Comparison of ENCODE assay signal across 8 mouse cellular contexts in the genomic region with DNA sequence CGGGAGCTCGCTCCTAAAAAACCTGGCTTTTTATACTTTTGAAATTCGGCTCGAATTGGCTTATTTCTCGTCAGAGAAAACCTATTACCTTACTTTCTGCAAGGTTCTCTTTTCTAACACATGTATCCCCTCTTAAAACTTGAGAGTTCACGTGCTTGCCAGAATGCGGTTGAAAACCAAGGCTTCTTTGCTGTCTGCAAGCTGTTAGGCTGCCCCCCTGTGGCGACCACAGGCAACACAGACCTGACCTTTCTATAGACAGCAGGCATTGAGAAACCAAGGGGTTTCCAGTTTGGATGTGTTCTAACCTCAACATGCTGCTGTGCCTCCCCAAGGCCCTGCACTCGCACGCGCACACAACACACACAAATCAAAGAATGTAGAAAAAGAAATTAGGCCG. TPM values are rescaled to one million over a fixed set of nuclear protein-coding genes. Genes with fewer than 3 reads are reported as not detected.
DNase-seq lines count a peak whose midpoint lies in the region; ATAC-seq and TF ChIP-seq lines count a peak whose summit lies in the region.

No protein-coding gene starts in this region.

- TF ChIP-seq POLR2A in testis, adult 2 months (IDR thresholded peaks at IDR 0.05; ENCODE audit: control insufficient read depth, low read depth, low read length), result no peak

- TF ChIP-seq CTCF in heart, postnatal 0 days (IDR thresholded peaks at IDR 0.05; ENCODE audit: low read depth), result peak; percentile 90
- peak; percentile 86 for TF ChIP-seq CTCF in midbrain, postnatal 0 days (IDR thresholded peaks at IDR 0.05)
- TF ChIP-seq CTCF in testis, adult 2 months (IDR thresholded peaks at IDR 0.05; ENCODE audit: control insufficient read depth, insufficient read depth, insufficient replicate concordance, low read depth, low read length), result peak; percentile 76; the same call in 1 of the 2 replicates

- no peak for TF ChIP-seq EP300 in heart, postnatal 0 days (IDR thresholded peaks at IDR 0.05; ENCODE audit: low read depth)

- peak; percentile 84 for DNase-seq in hindbrain, embryonic 11.5 days (ENCODE audit: low spot score)
- DNase-seq in ZHBTc4 (ENCODE audit: low read depth, low spot score), result peak; percentile 94
- DNase-seq in embryonic facial prominence, embryonic 10.5 days (ENCODE audit: low spot score), result peak; percentile 84
- peak; percentile 86 for DNase-seq in heart, postnatal 0 days (ENCODE audit: low spot score)
- peak; percentile 85 for DNase-seq in limb, embryonic 10.5 days (ENCODE audit: low spot score)
- DNase-seq in midbrain, postnatal 0 days (ENCODE audit: low spot score), result peak; percentile 70

- ATAC-seq in hindbrain, embryonic 11.5 days (ENCODE audit: low FRiP score), result no peak
- ATAC-seq in hindbrain, embryonic 13.5 days (ENCODE audit: low FRiP score), result no peak
- peak; percentile 73 for ATAC-seq in heart, postnatal 0 days (ENCODE audit: insufficient read depth, low read depth)
- ATAC-seq in midbrain, postnatal 0 days (ENCODE audit: low FRiP score), result no peak

- 21% methylated on average over 12 of the region's 12 CpGs for WGBS in hindbrain, embryonic 11.5 days
- 19% methylated on average over 12 of the region's 12 CpGs for WGBS in hindbrain, embryonic 13.5 days
- whole genome bisulfite sequencing in embryonic facial prominence, embryonic 10.5 days, result 21% methylated on average over 12 of the region's 12 CpGs
- WGBS in heart, postnatal 0 days, result 21% methylated on average over 12 of the region's 12 CpGs
- WGBS in limb, embryonic 10.5 days, result 23% methylated on average over 12 of the region's 12 CpGs
- 16% methylated on average over 12 of the region's 12 CpGs for WGBS in midbrain, postnatal 0 days

- H3K36me3 ChIP-seq in hindbrain, embryonic 11.5 days (ENCODE audit: control insufficient read depth, insufficient read depth, low read length), result no peaks in the 10 kb centered on the region
- H3K36me3 ChIP-seq in hindbrain, embryonic 13.5 days, result no peaks in the 10 kb centered on the region
- no peaks in the 10 kb centered on the region for H3K36me3 ChIP-seq in embryonic facial prominence, embryonic 10.5 days (replicated peaks)
- H3K36me3 ChIP-seq in heart, postnatal 0 days (replicated peaks; ENCODE audit: control insufficient read depth, insufficient read depth, low read length), result no peaks in the 10 kb centered on the region
- H3K36me3 ChIP-seq in limb, embryonic 10.5 days, result no peaks in the 10 kb centered on the region
- no peaks in the 10 kb centered on the region for H3K36me3 ChIP-seq in midbrain, postnatal 0 days (ENCODE audit: insufficient read depth, low read length)
- no peaks in the 10 kb centered on the region for H3K36me3 ChIP-seq in testis, adult 2 months (ENCODE audit: control insufficient read depth, insufficient read depth, low read length)

- no peaks in the 10 kb centered on the region for H3K4me1 ChIP-seq in hindbrain, embryonic 11.5 days (replicated peaks; ENCODE audit: control insufficient read depth, insufficient read depth, low read length)
- H3K4me1 ChIP-seq in hindbrain, embryonic 13.5 days (replicated peaks), result peaks cover 6% of the 10 kb centered on the region; the same call in 1 of the 2 replicates
- peaks cover 12% of the 10 kb centered on the region for H3K4me1 ChIP-seq in embryonic facial prominence, embryonic 10.5 days
- peaks cover 14% of the 10 kb centered on the region for H3K4me1 ChIP-seq in heart, postnatal 0 days (ENCODE audit: control insufficient read depth, insufficient read depth)
- H3K4me1 ChIP-seq in limb, embryonic 10.5 days, result peaks cover 10% of the 10 kb centered on the region
- no peaks in the 10 kb centered on the region for H3K4me1 ChIP-seq in midbrain, postnatal 0 days (ENCODE audit: insufficient read depth, low read length)
- H3K4me1 ChIP-seq in testis, adult 2 months (ENCODE audit: control insufficient read depth, insufficient read depth, low read length), result peaks cover 10% of the 10 kb centered on the region

- no peak overlapping the region for H3K9ac ChIP-seq in hindbrain, embryonic 11.5 days (ENCODE audit: low read depth, low read length)
- H3K9ac ChIP-seq in hindbrain, embryonic 13.5 days, result no peak overlapping the region
- H3K9ac ChIP-seq in heart, postnatal 0 days (replicated peaks; ENCODE audit: low read depth, low read length), result peak overlapping the region; percentile 45; the same call in 1 of the 2 replicates
- H3K9ac ChIP-seq in midbrain, postnatal 0 days (replicated peaks; ENCODE audit: low read length, poor library complexity, severe bottlenecking), result no peak overlapping the region

- H3K4me3 ChIP-seq in hindbrain, embryonic 11.5 days (ENCODE audit: low read depth, low read length), result no peak overlapping the region
- H3K4me3 ChIP-seq in hindbrain, embryonic 13.5 days, result no peak overlapping the region
- peak overlapping the region; percentile 26; the same call in 1 of the 2 replicates for H3K4me3 ChIP-seq in embryonic facial prominence, embryonic 10.5 days
- no peak overlapping the region for H3K4me3 ChIP-seq in heart, postnatal 0 days (ENCODE audit: low read depth, low read length)
- peak overlapping the region; percentile 21; the same call in 1 of the 2 replicates for H3K4me3 ChIP-seq in limb, embryonic 10.5 days
- H3K4me3 ChIP-seq in midbrain, postnatal 0 days (ENCODE audit: low read depth, low read length), result no peak overlapping the region
- no peak overlapping the region for H3K4me3 ChIP-seq in testis, adult 2 months (ENCODE audit: control insufficient read depth, low read depth, low read length)

- H3K4me2 ChIP-seq in hindbrain, embryonic 11.5 days (replicated peaks; ENCODE audit: low read depth, low read length), result no peak overlapping the region
- H3K4me2 ChIP-seq in hindbrain, embryonic 13.5 days, result no peak overlapping the region
- H3K4me2 ChIP-seq in heart, postnatal 0 days (ENCODE audit: low read depth, low read length), result peak overlapping the region; percentile 45; the same call in 1 of the 2 replicates
- H3K4me2 ChIP-seq in midbrain, postnatal 0 days (ENCODE audit: low read depth, low read length, poor library complexity, severe bottlenecking), result no peak overlapping the region

- no peaks in the 10 kb centered on the region for H3K9me3 ChIP-seq in hindbrain, embryonic 11.5 days (ENCODE audit: control insufficient read depth, low read length)
- no peaks in the 10 kb centered on the region for H3K9me3 ChIP-seq in hindbrain, embryonic 13.5 days
- no peaks in the 10 kb centered on the region for H3K9me3 ChIP-seq in embryonic facial prominence, embryonic 10.5 days
- H3K9me3 ChIP-seq in heart, postnatal 0 days (replicated peaks; ENCODE audit: control insufficient read depth, low read length), result no peaks in the 10 kb centered on the region
- H3K9me3 ChIP-seq in limb, embryonic 10.5 days (replicated peaks), result no peaks in the 10 kb centered on the region
- no peaks in the 10 kb centered on the region for H3K9me3 ChIP-seq in midbrain, postnatal 0 days (ENCODE audit: low read length)

- no peak overlapping the region for H3K27ac ChIP-seq in hindbrain, embryonic 11.5 days (ENCODE audit: low read depth, low read length)
- H3K27ac ChIP-seq in hindbrain, embryonic 13.5 days, result no peak overlapping the region
- no peak overlapping the region; the same call in 1 of the 2 replicates for H3K27ac ChIP-seq in embryonic facial prominence, embryonic 10.5 days (replicated peaks)
- peak overlapping the region; percentile 98 for H3K27ac ChIP-seq in heart, postnatal 0 days (ENCODE audit: low read depth)
- peak overlapping the region; percentile 50 for H3K27ac ChIP-seq in limb, embryonic 10.5 days
- no peak overlapping the region for H3K27ac ChIP-seq in midbrain, postnatal 0 days (ENCODE audit: low read depth, low read length)
- H3K27ac ChIP-seq in testis, adult 2 months (ENCODE audit: control insufficient read depth, insufficient read depth, low read depth, low read length), result no peak overlapping the region

- no peaks in the 10 kb centered on the region for H3K27me3 ChIP-seq in hindbrain, embryonic 11.5 days (ENCODE audit: control insufficient read depth, insufficient read depth, low read length)
- H3K27me3 ChIP-seq in hindbrain, embryonic 13.5 days, result 0 out of 2 replicates have a peak, but pooled peaks cover 8% of the 10 kb centered on the region
- H3K27me3 ChIP-seq in embryonic facial prominence, embryonic 10.5 days (replicated peaks; ENCODE audit: low read depth, poor library complexity, severe bottlenecking), result no peaks in the 10 kb centered on the region
- H3K27me3 ChIP-seq in heart, postnatal 0 days (ENCODE audit: control insufficient read depth, insufficient read depth, low read length), result no peaks in the 10 kb centered on the region
- no peaks in the 10 kb centered on the region for H3K27me3 ChIP-seq in limb, embryonic 10.5 days (ENCODE audit: low read depth, poor library complexity, severe bottlenecking)
- no peaks in the 10 kb centered on the region; the same call in 1 of the 2 replicates for H3K27me3 ChIP-seq in midbrain, postnatal 0 days (ENCODE audit: insufficient read depth, low read length)
- H3K27me3 ChIP-seq in testis, adult 2 months (ENCODE audit: control insufficient read depth, insufficient read depth, low read length), result no peaks in the 10 kb centered on the region

RNA-seq across cellular contexts. Expression of gene Slc29a2, which starts 6.9 kb away (rescaled TPM):
- polyA plus RNA-seq in hindbrain, embryonic 11.5 days (2014; fragmentation: Nextera tagmentation; extraction: Ambion mirVana), result 3.8 and 4.1 TPM in 2 replicates
- 10.4 and 11.3 TPM in 2 replicates for polyA plus RNA-seq in hindbrain, embryonic 13.5 days (2015; fragmentation: Nextera tagmentation; extraction: Ambion mirVana)
- polyA plus RNA-seq in embryonic facial prominence, embryonic 10.5 days (2016; fragmentation: Nextera tagmentation; extraction: Ambion mirVana), result 7.1 and 8.5 TPM in 2 replicates
- total RNA-seq in heart, postnatal 0 days (2014; rRNA removed; ENCODE audit: low replicate concordance), result 13.8 and 17.3 TPM in 2 replicates
- 11.5 and 11.7 TPM in 2 replicates for polyA plus RNA-seq in heart, postnatal 0 days (2015; fragmentation: Nextera tagmentation; extraction: Ambion mirVana)
- polyA plus RNA-seq in limb, embryonic 10.5 days (2016; fragmentation: Nextera tagmentation; extraction: Ambion mirVana), result 7.3 and 8.6 TPM in 2 replicates
- 21.4 and 30.2 TPM in 2 replicates for total RNA-seq in midbrain, postnatal 0 days (2014; rRNA removed)
- 19.1 and 21.1 TPM in 2 replicates for polyA plus RNA-seq in midbrain, postnatal 0 days (2015; fragmentation: Nextera tagmentation; extraction: Ambion mirVana)
- polyA plus RNA-seq in testis, adult 2 months (2012; rRNA removed), result 4.9 and 5.2 TPM in 2 replicates

RNA-seq across cellular contexts. Expression of gene B4gat1, which starts 21.8 kb away (rescaled TPM):
- 35.4 and 45.2 TPM in 2 replicates for polyA plus RNA-seq in hindbrain, embryonic 11.5 days (2014; fragmentation: Nextera tagmentation; extraction: Ambion mirVana)
- polyA plus RNA-seq in hindbrain, embryonic 13.5 days (2015; fragmentation: Nextera tagmentation; extraction: Ambion mirVana), result 61.2 and 66.0 TPM in 2 replicates
- 34.7 and 36.1 TPM in 2 replicates for polyA plus RNA-seq in embryonic facial prominence, embryonic 10.5 days (2016; fragmentation: Nextera tagmentation; extraction: Ambion mirVana)
- total RNA-seq in heart, postnatal 0 days (2014; rRNA removed; ENCODE audit: low replicate concordance), result 46.2 and 58.3 TPM in 2 replicates
- polyA plus RNA-seq in heart, postnatal 0 days (2015; fragmentation: Nextera tagmentation; extraction: Ambion mirVana), result 47.4 and 48.2 TPM in 2 replicates
- polyA plus RNA-seq in limb, embryonic 10.5 days (2016; fragmentation: Nextera tagmentation; extraction: Ambion mirVana), result 35.5 and 35.6 TPM in 2 replicates
- total RNA-seq in midbrain, postnatal 0 days (2014; rRNA removed), result 136 and 143 TPM in 2 replicates
- polyA plus RNA-seq in midbrain, postnatal 0 days (2015; fragmentation: Nextera tagmentation; extraction: Ambion mirVana), result 172 and 177 TPM in 2 replicates
- polyA plus RNA-seq in testis, adult 2 months (2012; rRNA removed), result 3.7 and 4.2 TPM in 2 replicates

RNA-seq across cellular contexts. Expression of gene AC124502.3, which starts 21.9 kb away (rescaled TPM):
- polyA plus RNA-seq in hindbrain, embryonic 11.5 days (2014; fragmentation: Nextera tagmentation; extraction: Ambion mirVana), result 0.73 and 2.3 TPM in 2 replicates
- 3.9 and 5.9 TPM in 2 replicates for polyA plus RNA-seq in hindbrain, embryonic 13.5 days (2015; fragmentation: Nextera tagmentation; extraction: Ambion mirVana)
- 3.1 and 4.2 TPM in 2 replicates for polyA plus RNA-seq in embryonic facial prominence, embryonic 10.5 days (2016; fragmentation: Nextera tagmentation; extraction: Ambion mirVana)
- total RNA-seq in heart, postnatal 0 days (2014; rRNA removed; ENCODE audit: low replicate concordance), result 1.7 TPM in 1 of 2 replicates, not detected in the other
- polyA plus RNA-seq in heart, postnatal 0 days (2015; fragmentation: Nextera tagmentation; extraction: Ambion mirVana), result 0.97 and 1.4 TPM in 2 replicates
- polyA plus RNA-seq in limb, embryonic 10.5 days (2016; fragmentation: Nextera tagmentation; extraction: Ambion mirVana), result 1.8 and 3.1 TPM in 2 replicates
- total RNA-seq in midbrain, postnatal 0 days (2014; rRNA removed), result 3.8 and 12.5 TPM in 2 replicates
- 2.2 and 3.7 TPM in 2 replicates for polyA plus RNA-seq in midbrain, postnatal 0 days (2015; fragmentation: Nextera tagmentation; extraction: Ambion mirVana)
- 0.61 and 0.98 TPM in 2 replicates for polyA plus RNA-seq in testis, adult 2 months (2012; rRNA removed)

RNA-seq across cellular contexts. Expression of gene Brms1, which starts 24.4 kb away (rescaled TPM):
- polyA plus RNA-seq in hindbrain, embryonic 11.5 days (2014; fragmentation: Nextera tagmentation; extraction: Ambion mirVana), result 62.0 and 66.1 TPM in 2 replicates
- 46.0 and 48.2 TPM in 2 replicates for polyA plus RNA-seq in hindbrain, embryonic 13.5 days (2015; fragmentation: Nextera tagmentation; extraction: Ambion mirVana)
- 72.6 and 82.4 TPM in 2 replicates for polyA plus RNA-seq in embryonic facial prominence, embryonic 10.5 days (2016; fragmentation: Nextera tagmentation; extraction: Ambion mirVana)
- total RNA-seq in heart, postnatal 0 days (2014; rRNA removed; ENCODE audit: low replicate concordance), result 1.9 and 13.6 TPM in 2 replicates
- polyA plus RNA-seq in heart, postnatal 0 days (2015; fragmentation: Nextera tagmentation; extraction: Ambion mirVana), result 20.0 and 20.4 TPM in 2 replicates
- 74.6 and 84.6 TPM in 2 replicates for polyA plus RNA-seq in limb, embryonic 10.5 days (2016; fragmentation: Nextera tagmentation; extraction: Ambion mirVana)
- 2.1 TPM in 1 of 2 replicates, not detected in the other for total RNA-seq in midbrain, postnatal 0 days (2014; rRNA removed)
- 14.3 and 15.3 TPM in 2 replicates for polyA plus RNA-seq in midbrain, postnatal 0 days (2015; fragmentation: Nextera tagmentation; extraction: Ambion mirVana)
- polyA plus RNA-seq in testis, adult 2 months (2012; rRNA removed), result 200 and 216 TPM in 2 replicates

RNA-seq across cellular contexts. Expression of gene Npas4, which starts 26.7 kb away (rescaled TPM):
- 0.06 and 0.07 TPM in 2 replicates for polyA plus RNA-seq in hindbrain, embryonic 11.5 days (2014; fragmentation: Nextera tagmentation; extraction: Ambion mirVana)
- polyA plus RNA-seq in hindbrain, embryonic 13.5 days (2015; fragmentation: Nextera tagmentation; extraction: Ambion mirVana), result 0.34 and 0.39 TPM in 2 replicates
- not detected in 2 replicates for polyA plus RNA-seq in embryonic facial prominence, embryonic 10.5 days (2016; fragmentation: Nextera tagmentation; extraction: Ambion mirVana)
- 0.15 TPM in 1 of 2 replicates, not detected in the other for total RNA-seq in heart, postnatal 0 days (2014; rRNA removed; ENCODE audit: low replicate concordance)
- 0.03 TPM in 1 of 2 replicates, not detected in the other for polyA plus RNA-seq in heart, postnatal 0 days (2015; fragmentation: Nextera tagmentation; extraction: Ambion mirVana)
- polyA plus RNA-seq in limb, embryonic 10.5 days (2016; fragmentation: Nextera tagmentation; extraction: Ambion mirVana), result not detected in 2 replicates
- 3.4 and 5.9 TPM in 2 replicates for total RNA-seq in midbrain, postnatal 0 days (2014; rRNA removed)
- 0.36 and 0.43 TPM in 2 replicates for polyA plus RNA-seq in midbrain, postnatal 0 days (2015; fragmentation: Nextera tagmentation; extraction: Ambion mirVana)
- 1.4 and 1.5 TPM in 2 replicates for polyA plus RNA-seq in testis, adult 2 months (2012; rRNA removed)

Comparison
In these comparisons a context has a peak if more than half of its experiments do, and no peak if none do; other contexts are left out.
1. H3K27ac ChIP-seq: peak in heart, postnatal 0 days (single experiment) and limb, embryonic 10.5 days (single experiment); none in hindbrain, embryonic 11.5 days (single experiment), hindbrain, embryonic 13.5 days (single experiment), embryonic facial prominence, embryonic 10.5 days (single experiment), midbrain, postnatal 0 days (single experiment) and testis, adult 2 months (single experiment).
2. H3K4me3 ChIP-seq: peak in embryonic facial prominence, embryonic 10.5 days (single experiment) and limb, embryonic 10.5 days (single experiment); none in hindbrain, embryonic 11.5 days (single experiment), hindbrain, embryonic 13.5 days (single experiment), heart, postnatal 0 days (single experiment), midbrain, postnatal 0 days (single experiment) and testis, adult 2 months (single experiment).
3. Peak in every context shown above with its lines, with median percentiles within 50 percentile points of each other: DNase-seq and CTCF ChIP-seq.